Mouse (Mus musculus) frontal cortex, adult (tissue): ENCODE results near the gene Nudt10.

ENCODE experiments used
- ATAC-seq: cut with Nextera tagmentation; 2 replicates; pipeline ENCODE4 v1.9.2; 2017; ENCODE audit warnings: mild to moderate bottlenecking, moderate library complexity, mixed read lengths; ENCODE audit not compliant: low TSS enrichment

Nudt10 gene

GRCm38 (mm10) chrX:6172823-6173640, at the start of gene Nudt10:
TSS of gene Nudt10 (minus strand) at chrX:6173015.
- ATAC-seq: peak; percentile 74

GRCm38 (mm10) chrX:6172136-6172822, 536 bp downstream of the Nudt10 start:
- peak; percentile 55 for ATAC-seq

- ATAC-seq: no peak
These were observed 1.1 kb downstream of the Nudt10 start for GRCm38 (mm10) chrX:6171718-6172117.
